Mouse (Mus musculus) left cerebral cortex, adult 11 months (tissue): Measurements from ENCODE around the gene Ubr2.

Experiments used
- DNase-seq: peaks from one replicate; pipeline ENCODE4 v3.0.0; 2022; ENCODE audit warnings: low spot score

Gene Ubr2

DNA sequence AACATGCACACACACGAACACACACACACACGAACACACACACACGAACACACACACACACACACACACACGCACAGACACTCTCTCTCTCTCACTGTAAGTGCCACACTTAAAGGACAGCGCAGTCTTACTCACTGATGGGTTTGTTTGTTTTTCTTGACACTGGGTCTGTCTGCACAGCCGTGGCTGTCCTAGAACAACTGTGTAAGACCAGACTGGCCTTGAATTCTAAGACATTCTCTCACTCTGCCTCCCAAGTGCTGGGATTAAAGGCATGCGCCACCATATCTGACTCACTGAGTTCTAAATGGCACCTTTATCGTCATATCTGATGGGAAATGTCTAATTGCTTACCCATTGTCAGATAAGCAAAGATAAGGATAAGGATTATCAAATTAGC, 7.1 kb downstream of the Ubr2 start:
- DNase-seq, result no peak

DNA sequence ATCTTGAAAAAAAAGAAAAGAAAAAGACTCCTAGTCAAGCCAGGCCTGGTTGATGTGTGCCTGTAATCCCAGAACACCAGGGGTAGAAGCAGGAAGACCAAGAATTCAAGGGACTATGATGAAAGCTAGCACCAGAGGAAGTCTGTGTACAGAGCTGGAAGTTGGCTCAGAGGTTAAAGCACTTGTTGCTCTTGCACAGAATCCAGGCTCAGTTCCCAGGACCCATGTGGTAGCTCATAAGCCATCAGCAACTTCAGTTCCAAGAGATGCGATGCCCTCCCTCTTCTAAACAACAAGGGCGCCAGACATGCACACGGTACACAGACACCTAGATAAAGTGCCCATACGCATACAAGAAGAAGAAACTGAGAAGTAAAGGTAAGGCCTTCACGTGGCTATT, 8.0 kb downstream of the Ubr2 start:
- no peak for DNase-seq

DNA sequence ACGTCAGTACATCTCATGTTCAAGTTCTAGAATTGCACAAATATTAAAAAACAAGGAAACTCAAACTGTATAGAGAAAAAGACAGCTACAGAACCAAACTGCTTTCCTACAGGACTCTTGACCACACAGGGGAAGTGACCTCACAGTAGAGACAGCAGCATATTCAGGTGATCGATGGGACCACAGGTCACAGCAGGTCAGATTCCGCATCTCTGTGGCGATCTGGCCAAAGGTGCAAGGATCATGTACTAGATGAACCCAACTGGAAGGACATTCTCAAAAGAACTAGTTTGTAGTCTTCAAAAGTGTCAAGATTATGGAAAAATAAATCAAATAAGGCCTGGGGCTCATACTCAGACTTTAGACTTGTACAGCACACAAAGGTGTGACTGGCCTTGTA, 11.5 kb downstream of the Ubr2 start:
- no peak for DNase-seq

DNA sequence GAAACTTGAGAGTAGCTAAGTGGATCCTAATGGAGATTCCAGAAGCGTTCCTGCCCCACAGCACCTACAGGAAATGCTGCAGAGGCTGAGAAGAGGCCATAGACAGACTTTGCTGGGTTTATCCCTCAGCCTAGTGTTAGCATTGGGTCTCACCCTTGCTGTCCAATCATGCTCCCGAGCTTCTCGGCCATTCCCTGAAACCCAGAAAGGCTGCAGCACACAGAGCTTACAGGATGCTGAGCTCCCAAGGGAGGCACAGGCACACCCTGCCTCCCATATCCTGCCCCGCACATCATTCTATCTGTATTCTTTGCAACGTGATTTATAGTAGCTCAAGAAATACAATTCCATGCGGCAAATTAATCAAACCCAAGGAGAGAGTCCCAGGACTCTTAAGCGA, 13.9 kb downstream of the Ubr2 start:
- DNase-seq, result no peak

DNA sequence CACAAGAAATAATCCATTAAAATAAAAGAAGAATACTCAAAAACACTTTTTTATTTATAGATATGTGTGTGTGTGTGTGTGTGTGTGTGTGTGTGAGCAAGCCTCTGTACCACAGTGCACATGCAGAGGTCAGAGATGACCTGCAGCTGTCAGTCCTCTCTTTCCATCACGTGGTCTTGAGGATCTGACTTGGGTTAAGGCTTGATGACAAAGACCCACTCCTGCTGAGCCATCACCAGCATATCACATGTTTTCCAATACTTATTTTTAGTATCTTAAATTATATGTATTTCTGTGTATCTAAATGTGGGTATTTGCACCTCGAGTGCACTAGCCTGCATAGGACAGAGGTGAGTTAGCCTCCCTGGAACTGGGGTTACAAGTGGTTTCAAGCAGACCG, 14.7 kb downstream of the Ubr2 start:
- no peak for DNase-seq

DNA sequence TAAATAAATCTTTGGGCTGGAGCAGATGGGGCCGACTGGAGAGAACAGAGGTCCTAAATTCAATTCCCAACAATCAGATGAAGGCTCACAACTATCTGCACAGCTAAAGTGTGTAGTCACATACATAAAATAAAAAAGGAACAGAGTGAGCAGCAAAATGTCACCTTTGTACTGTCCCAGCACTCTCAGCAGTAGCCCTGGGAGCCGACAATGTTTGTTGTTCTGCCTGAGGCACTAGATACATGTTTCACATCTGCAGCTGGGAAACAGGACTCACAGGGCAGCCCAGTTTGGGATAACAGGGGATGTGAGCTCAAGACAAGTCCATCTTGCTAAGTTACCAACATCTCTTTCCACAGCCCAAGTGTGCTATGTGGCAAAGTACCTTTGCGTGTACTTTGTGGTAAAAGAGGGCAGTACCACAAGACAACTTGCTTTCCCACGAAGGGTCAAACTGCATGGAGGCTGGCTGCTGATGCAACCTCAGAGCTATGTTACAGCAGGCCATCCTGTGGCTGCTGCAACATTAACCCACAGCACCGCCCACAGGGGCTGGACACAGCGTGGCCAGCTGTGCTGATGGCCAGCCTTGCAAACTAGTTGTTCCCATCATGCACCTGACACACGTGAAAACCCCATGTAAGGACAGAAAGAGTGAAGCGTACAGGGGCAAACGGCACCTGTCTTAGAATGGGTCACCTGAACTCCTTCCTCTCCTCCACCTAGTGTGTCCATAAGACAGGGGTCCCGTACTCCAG, 15.5 kb downstream of the Ubr2 start:
- no peak for DNase-seq

DNA sequence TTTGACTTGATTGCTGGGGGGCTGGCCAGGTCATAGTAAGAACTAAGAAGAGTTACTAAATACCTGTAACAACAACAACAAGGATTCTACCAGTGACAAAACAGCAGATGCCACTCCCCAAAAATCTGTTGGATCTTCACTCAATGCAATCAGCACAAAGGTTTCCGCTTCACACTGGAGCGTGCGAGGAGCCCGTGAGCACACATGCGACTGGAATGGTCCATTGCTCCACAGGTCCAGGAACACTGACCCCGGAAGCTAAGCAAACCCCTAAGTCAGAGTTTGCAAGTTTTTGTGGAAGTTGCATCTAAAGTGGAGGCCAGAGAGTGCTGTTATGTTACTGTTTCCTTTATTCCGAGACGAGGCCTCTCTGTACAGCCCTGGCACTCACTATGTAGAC, 16.7 kb downstream of the Ubr2 start:
- no peak for DNase-seq

DNA sequence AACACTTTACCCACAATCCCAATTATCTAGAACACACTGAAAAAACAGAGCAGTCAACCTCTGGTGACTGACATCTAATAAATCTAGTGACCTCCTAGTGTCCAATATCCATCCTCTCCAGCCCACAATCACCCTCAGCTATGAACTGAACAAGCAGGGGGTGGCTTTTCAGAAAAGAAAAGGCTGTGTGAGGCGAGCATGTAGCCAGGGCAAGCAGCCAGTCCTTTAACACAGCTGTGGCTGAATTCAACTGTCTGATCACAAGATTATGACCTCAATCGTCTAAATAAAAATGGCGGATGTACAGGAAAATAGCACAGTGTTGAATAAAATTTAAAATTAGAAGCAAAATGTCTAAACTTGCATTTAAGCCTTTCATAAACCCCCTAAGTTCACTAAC, 22.7 kb downstream of the Ubr2 start:
- peak; percentile 30 for DNase-seq

DNA sequence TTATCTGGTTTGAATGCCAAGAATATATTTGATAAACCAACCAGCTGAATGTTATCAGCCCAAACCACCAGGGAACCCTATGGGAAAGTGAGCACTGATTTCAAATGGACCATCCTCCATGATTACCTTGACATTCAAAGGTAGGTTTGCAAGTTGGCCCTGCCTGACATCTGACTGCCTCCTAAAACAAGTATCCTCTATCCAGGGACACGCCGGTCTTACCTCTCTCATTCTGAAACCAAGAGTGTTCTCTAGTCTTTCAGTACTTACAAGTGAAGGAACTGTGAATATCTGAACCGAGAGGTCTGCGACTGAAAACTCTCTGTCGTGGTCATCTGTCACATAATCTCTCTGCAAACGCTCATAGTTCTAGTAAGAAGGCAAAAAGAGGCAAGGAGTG, 30.3 kb downstream of the Ubr2 start:
- DNase-seq, result no peak

DNA sequence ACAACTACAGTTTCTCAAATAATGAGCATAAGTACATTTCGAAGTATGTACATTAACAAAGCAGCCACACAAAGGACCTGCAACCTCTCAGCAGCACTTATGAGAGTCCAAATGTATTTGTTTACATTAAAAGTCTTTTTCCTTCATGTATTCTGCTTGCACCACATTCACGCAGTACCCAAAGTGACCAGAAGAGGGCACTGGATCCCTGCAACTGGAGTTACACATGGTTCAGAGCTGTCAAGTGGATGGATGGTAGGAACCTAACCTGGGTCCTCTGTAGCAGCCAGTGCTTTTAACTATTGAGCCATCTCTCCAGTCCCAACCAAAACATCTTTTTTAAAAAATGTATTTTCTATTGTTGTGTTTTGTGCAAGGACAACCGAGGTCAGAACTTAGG, 35.2 kb downstream of the Ubr2 start:
- no peak for DNase-seq

DNA sequence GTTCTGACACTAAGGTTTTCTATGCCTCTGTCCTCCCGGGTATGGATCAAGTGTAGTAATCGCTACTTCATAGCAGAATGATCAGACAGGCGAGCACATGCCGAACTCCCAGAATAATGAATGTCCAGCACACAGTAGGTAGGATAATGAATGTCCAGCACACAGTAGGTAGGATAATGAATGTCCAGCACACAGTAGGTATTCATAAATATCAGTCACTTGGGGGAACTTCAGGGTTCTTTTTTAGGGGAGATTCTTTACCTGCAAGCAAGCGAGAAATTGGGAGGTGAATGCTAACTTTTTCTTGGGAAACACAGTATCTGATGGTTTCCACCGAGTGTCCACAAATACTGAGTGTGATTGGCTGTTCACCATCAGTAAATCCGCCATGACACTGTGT, 37.8 kb downstream of the Ubr2 start:
- no peak for DNase-seq

DNA sequence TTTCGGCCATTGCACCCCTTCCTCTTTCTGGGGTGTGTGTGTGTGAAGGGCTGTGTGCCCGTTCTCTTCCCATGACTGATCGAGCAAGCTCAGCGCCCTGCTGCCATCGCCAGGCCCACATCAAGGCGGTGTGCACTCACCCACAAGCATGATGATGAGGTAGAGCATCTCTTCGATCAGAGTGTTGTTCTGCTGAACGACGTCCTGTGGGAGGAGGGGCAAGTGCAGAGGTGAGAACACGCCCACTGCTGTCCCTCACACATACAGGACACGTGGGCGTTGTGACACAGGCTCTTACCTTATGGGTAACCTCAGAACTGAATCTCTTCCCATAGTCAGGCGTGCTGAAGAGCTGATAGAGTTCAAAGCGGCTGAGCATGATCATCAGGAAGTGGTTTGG, 43.5 kb downstream of the Ubr2 start:
- no peak for DNase-seq

DNA sequence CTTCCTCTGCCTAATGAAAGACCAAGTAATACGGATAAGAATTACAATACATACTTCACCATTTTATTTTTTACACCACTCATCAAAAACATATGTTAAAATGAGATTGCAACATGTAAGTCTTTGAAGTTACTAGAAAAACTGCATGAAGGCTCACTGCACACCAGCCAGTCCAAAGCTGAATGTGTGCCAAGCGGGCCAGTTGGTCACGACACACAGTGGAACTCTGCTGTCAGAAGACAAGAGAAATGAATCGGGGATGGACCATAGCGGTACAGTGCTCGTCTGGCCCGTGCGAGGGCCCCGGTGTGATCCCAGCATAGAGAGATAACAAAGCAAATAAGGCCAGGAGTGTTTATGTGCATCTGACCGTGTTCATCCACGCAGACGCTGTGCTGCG, 47.2 kb downstream of the Ubr2 start:
- no peak for DNase-seq

DNA sequence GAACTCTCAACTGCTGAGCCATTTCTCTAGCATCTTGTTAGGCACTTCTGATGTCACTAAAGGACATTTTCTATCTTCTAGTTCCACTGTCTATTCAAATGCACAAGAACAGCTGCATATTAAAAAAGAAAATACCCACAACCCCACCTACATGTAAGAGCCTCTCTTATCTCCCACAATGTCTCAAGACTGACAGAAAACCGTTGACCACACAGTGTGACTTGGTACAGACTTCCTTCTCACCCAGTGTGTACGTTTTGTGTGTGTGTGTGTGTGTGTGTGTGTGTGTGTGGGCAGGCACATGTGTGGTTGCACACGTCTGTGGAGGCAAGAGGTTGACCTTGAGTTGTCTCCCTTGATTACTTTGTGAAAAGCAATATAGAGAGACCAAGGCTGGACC, 48.2 kb downstream of the Ubr2 start:
- DNase-seq, result no peak

DNA sequence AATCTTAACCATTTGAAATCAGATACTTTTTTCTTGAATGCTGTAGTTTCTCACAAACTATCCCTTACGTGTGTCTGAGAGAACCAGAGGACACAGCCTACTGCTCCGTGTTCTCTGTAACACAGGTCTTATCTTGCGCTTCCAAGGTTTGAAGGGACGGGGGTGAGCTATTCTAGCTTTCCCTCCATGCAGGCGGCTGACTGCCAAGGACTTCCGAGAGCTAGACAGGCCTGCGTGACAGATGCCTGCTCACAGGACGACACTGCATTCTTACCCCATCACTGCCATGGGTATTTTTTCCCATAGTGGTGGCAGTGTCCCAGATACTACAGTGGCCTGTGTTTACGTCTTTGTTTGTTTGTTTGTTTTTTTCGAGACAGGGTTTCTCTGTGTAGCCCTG, 50.1 kb downstream of the Ubr2 start:
- no peak for DNase-seq

DNA sequence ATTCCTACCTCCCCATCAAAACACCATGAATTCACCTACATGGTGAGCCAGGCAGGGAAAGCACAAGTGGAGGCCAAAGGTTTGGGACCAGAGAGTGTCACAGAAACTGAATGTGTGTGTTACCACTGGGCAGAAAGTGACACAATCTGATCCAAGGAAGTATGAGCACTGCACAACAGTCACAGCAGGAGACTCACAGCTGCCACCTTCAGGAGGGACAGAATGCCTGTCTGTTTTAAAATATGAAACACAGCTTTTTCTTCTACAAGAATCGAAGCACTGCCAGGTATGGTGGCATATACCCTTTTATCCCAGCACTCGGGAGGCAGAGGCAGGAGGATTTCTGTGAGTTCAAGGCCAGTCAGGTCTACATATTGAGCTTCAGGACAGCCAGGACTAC, 52.3 kb downstream of the Ubr2 start:
- no peak for DNase-seq

DNA sequence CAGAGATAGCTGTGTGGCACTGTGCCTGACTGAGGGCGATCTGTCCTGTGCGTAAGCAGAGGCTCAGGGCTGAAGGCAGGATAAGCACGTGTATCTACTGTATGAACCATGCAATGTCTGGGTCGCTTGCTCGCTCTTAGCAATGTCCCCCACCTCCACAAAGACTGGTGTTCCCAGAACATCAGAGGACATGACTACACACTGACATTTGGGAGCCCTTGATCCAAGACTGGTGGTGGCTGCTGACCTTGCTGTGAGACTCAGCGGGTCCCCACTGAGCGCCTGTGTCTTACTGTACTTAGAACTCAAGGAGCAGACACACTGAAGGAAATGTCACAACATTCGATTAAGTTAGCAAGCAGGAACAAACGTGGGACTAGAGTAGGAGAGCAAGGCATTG, 64.1 kb downstream of the Ubr2 start:
- DNase-seq, result no peak

DNA sequence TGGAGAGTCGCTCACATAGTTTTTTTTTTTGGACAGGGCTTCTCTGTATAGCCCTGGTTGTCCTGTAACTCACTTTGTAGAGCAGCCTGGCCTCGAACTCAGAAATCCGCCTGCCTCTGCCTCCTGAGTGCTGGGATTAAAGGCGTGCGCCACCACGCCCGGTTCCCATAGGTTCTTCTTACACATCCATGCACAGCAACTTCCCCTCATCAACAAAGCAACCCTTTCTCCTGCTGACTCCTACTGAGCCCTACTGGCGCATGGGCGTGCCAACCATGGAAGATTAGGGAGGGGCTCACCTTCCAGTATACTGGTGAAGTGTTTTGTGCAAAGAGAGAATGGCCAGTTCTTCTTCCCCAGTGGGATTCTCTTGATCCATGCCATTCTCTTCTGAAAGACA, 67.9 kb downstream of the Ubr2 start:
- no peak for DNase-seq

DNA sequence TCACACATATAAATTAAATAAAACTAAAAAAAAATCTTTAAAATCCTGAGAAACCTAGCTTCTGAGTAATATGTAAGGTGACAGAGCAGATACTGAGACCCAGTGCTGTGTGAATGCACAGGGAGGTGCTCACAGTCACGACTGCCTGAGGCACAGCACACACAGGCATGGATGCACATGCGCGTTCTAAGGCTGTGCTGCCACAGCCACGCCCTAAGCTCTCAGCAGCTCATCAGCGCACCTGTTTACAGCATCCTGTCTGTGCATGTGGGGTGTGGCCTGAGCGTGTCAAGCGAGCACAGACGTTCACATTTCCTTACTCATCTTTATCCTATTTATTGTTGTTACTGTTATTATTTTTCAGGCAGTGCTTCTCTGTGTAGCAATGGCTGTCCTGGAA, 69.9 kb downstream of the Ubr2 start:
- no peak for DNase-seq

DNA sequence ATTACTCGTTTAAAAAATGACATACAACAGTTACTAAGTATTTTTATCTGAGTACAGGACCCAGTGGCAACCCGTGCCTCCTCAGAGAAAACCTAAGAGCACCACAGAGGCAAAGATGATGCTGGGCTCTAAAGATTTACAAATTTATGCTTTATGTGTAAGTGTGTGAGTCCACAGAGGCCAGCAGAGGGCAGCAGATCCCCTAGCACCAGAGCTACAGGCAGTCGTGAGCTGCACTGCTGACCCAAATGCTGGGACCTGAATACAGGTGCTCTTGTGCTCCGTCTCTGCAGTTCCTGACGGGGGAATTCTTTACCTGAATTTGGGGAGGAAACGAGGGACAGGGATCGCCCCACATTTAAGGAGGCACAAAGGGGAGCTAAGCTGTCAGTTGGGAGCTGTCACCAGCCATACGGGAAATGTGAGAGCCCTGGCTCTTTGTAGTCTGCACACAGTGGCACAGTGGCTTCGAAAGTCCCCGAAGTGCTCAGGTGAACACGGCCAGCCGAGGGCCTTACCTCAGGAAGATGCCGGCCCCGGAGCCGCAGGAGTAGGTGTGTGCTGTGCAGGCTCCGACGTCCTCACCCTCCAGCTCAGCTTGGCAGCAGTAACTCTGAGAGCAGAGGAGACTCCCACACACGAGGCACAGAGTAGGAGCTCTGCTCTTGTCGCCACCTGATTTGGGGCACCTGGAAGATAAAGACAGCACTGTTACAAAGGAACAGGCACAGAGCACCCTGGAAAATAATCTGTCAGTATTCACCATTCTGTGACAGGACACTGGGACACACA, 76.6 kb downstream of the Ubr2 start:
- DNase-seq, result peak; percentile 40

DNA sequence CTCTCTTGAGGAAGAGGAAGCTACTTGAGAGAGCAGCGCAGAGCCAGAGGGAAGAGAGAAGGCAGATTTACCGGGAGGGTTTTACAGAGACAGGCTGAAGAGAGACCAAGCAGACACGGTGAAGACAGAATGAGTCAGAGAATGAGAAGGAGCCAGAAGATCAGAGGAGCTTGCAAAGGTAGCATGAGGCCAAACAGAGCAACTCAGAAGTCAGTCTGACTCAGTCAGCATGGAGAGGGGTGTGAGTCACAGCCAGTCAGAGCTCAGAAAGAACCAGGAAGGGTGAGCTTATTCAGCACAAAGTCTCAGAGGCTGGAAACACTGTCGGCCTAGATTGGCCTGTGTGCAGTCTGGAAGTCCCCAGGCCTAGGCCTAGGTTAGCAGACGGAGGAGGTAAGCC, 77.4 kb downstream of the Ubr2 start:
- peak; percentile 27 for DNase-seq

DNA sequence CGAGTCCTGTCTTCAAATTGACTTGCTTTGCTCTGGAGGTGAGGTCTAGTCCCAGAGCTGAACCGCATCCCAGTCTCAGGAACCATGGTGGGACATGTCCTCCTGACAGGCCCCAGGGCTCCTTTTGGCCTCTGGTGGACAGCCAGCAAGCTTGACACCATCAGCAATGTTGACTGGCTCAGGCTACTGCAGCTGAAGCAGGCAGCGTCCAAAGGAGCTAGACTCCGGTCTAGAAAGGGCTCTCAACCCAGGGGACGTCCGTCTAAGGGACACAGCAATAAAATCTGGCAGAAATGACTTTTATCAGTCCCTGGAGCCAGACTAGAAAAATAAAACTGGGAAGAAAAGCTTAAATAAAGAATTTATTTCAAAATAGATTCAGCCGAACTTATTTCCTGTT, 80.5 kb downstream of the Ubr2 start:
- DNase-seq, result no peak

DNA sequence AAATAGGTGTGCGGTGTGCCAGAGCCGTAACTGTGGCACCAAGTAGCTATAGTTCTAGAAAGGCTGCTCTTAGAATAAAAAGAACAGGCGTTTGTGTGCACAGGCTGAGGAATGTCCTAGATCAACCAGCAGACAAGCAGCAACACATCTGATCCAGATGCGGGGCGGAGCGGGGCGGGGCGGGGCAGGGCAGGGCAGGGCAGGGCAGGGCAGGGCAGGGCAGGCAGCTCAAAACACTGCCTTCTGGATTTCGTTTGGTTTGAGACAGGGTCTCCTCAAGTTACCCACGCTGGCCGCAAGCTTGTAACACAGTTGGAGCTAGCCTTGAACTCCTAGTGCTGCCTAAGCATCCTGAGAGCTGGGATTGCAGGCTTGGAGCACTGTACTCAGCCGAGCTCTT, 81.1 kb downstream of the Ubr2 start:
- no peak for DNase-seq

DNA sequence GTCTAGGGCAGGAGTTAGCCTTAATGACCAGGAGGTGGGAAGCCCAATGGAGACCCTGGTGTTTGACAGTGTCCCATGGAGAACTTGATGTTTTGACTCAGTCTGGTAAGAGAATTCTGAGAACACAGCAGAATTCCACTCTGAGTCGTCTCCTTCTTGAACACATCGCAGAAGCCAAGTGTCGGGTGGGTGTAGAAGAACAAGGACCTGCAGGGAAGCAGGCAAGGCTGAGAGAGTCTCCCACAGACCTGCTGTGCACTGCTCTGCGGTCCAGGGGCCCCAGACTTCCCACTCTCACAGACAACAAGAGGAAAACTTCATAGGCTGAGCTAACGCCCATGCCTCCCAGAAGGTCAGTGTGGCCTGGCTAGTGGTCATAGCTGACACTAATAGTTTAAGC, 82.6 kb downstream of the Ubr2 start:
- no peak for DNase-seq
